ENCODE assay signal across 12 mouse cellular contexts in the genomic region with DNA sequence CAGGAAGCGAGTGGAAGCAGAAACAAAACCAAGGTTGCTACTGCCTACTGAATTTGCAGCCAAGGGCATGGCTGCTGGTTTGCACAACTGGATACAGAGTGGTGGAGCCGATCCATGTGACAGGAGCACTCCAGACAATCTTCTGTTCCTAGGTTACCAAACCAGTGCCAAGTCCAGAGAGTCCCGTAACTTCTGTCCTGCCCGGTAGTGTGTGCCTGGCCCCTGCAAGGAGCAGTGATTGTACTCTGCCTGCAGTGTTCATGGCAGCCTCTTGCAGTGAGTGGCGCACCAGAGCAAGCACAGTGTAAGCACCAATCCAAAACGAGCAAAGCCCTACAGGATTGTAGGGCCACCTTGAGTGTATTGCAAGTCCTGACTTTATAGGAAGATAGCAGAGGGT. TPM values are rescaled to one million over a fixed set of nuclear protein-coding genes. Genes with fewer than 3 reads are reported as not detected.
DNase-seq lines count a peak whose midpoint lies in the region; ATAC-seq and TF ChIP-seq lines count a peak whose summit lies in the region.
"Had no signal": no experiment of that assay in that cellular context is flagged by ENCODE, and none has a peak within 500 bp of the region (broad histone marks: within the 10 kb centered on the region; RNA-seq: fewer than 3 reads in every experiment).

No protein-coding gene starts in this region.

- DNase-seq in heart, postnatal 25 days (ENCODE audit: low spot score) = no peak
- peak; percentile 26 for DNase-seq in WW6 (ENCODE audit: low read depth, low spot score)
- peak; percentile 31 for DNase-seq in heart, postnatal 0 days (ENCODE audit: low spot score)
- DNase-seq in frontal cortex, adult 2 months (ENCODE audit: extremely low spot score in 1 of 2, low spot score in 1 of 2) = no peak
- DNase-seq in left cerebral cortex, postnatal 14 days (ENCODE audit: low spot score in 2 of 2) = no peak
- DNase-seq: gastrocnemius, postnatal 25 days; kidney, adult 18-20 months had no signal

- no peak overlapping the region for H3K9ac ChIP-seq in heart, embryonic 12.5 days
- no peak overlapping the region for H3K9ac ChIP-seq in heart, postnatal 0 days (replicated peaks; ENCODE audit: low read depth, low read length)
- H3K9ac ChIP-seq: embryonic facial prominence, embryonic 15.5 days; midbrain, embryonic 12.5 days had no signal

- no peak overlapping the region for H3K4me2 ChIP-seq in heart, embryonic 12.5 days
- no peak overlapping the region for H3K4me2 ChIP-seq in heart, postnatal 0 days (ENCODE audit: low read depth, low read length)
- H3K4me2 ChIP-seq: embryonic facial prominence, embryonic 15.5 days; midbrain, embryonic 12.5 days had no signal

- H3K9me3 ChIP-seq in heart, embryonic 12.5 days (replicated peaks) = no peaks in the 10 kb centered on the region
- H3K9me3 ChIP-seq in heart, postnatal 0 days (replicated peaks; ENCODE audit: control insufficient read depth, low read length) = no peaks in the 10 kb centered on the region
- H3K9me3 ChIP-seq in megakaryocyte, embryonic 14.5 days = no peaks in the 10 kb centered on the region
- H3K9me3 ChIP-seq: embryonic facial prominence, embryonic 15.5 days had no signal

- no peak overlapping the region for H3K27ac ChIP-seq in heart, embryonic 12.5 days (ENCODE audit: poor library complexity, severe bottlenecking)
- H3K27ac ChIP-seq in heart, postnatal 0 days (ENCODE audit: low read depth) = 0 out of 2 replicates have a peak overlapping the region, but pooled peaks have one; percentile 6
- H3K27ac ChIP-seq: embryonic facial prominence, embryonic 15.5 days; midbrain, embryonic 12.5 days had no signal

- no peaks in the 10 kb centered on the region for H3K27me3 ChIP-seq in heart, embryonic 12.5 days (replicated peaks)
- no peaks in the 10 kb centered on the region for H3K27me3 ChIP-seq in heart, postnatal 0 days (ENCODE audit: control insufficient read depth, insufficient read depth, low read length)
- no peaks in the 10 kb centered on the region for H3K27me3 ChIP-seq in megakaryocyte, embryonic 14.5 days (replicated peaks)
- H3K27me3 ChIP-seq: embryonic facial prominence, embryonic 15.5 days; midbrain, embryonic 12.5 days had no signal

- H3K4me1 ChIP-seq in heart, embryonic 12.5 days (replicated peaks) = peaks cover 18% of the 10 kb centered on the region
- 0 out of 2 replicates have a peak, but pooled peaks cover 5% of the 10 kb centered on the region for H3K4me1 ChIP-seq in heart, postnatal 0 days (ENCODE audit: control insufficient read depth, insufficient read depth)
- peaks cover 63% of the 10 kb centered on the region for H3K4me1 ChIP-seq in megakaryocyte, embryonic 14.5 days
- H3K4me1 ChIP-seq: embryonic facial prominence, embryonic 15.5 days had no signal

- peak; percentile 32 for TF ChIP-seq CTCF in heart, postnatal 0 days (IDR thresholded peaks at IDR 0.05; ENCODE audit: low read depth)

- peak; percentile 18; the same call in 1 of the 2 replicates for ATAC-seq in heart, embryonic 12.5 days (ENCODE audit: insufficient number of reproducible peaks, low FRiP score)
- ATAC-seq in heart, postnatal 0 days (ENCODE audit: insufficient read depth, low read depth) = peak; percentile 89
- no peak for ATAC-seq in cerebellum, adult (ENCODE audit: insufficient number of reproducible peaks, low FRiP score, low TSS enrichment)

- H3K4me3 ChIP-seq in heart, embryonic 12.5 days = no peak overlapping the region
- no peak overlapping the region for H3K4me3 ChIP-seq in heart, postnatal 0 days (ENCODE audit: low read depth, low read length)
- peak overlapping the region; percentile 6 for H3K4me3 ChIP-seq in megakaryocyte, embryonic 14.5 days (replicated peaks)
- H3K4me3 ChIP-seq: embryonic facial prominence, embryonic 15.5 days; midbrain, embryonic 12.5 days had no signal

- no peak for TF ChIP-seq EP300 in heart, postnatal 0 days (IDR thresholded peaks at IDR 0.05; ENCODE audit: low read depth)

- intact Hi-C loops in heart, postnatal 25 days (cut with DNase I) = no loop called here
- intact Hi-C loops in left cerebral cortex, postnatal 14 days (cut with DNase I) = no loop called here

- 70% methylated on average over 6 of the region's 6 CpGs for WGBS in heart, embryonic 12.5 days
- WGBS in heart, postnatal 0 days = 50% methylated on average over 6 of the region's 6 CpGs

- peaks cover 9% of the 10 kb centered on the region for H3K36me3 ChIP-seq in heart, embryonic 12.5 days
- no peaks in the 10 kb centered on the region for H3K36me3 ChIP-seq in heart, postnatal 0 days (replicated peaks; ENCODE audit: control insufficient read depth, insufficient read depth, low read length)
- H3K36me3 ChIP-seq in megakaryocyte, embryonic 14.5 days (replicated peaks; ENCODE audit: low read length) = peaks cover 30% of the 10 kb centered on the region
- H3K36me3 ChIP-seq: embryonic facial prominence, embryonic 15.5 days had no signal

RNA-seq across cellular contexts. Expression of gene Vrk1, which starts 15.4 kb away (rescaled TPM):
- 46.8 and 47.0 TPM in 2 replicates for polyA plus RNA-seq in heart, embryonic 12.5 days (2016; fragmentation: Nextera tagmentation; extraction: Ambion mirVana)
- total RNA-seq in heart, postnatal 25 days (2021) = 1 to 10 TPM; 7.5 to 8.6 TPM
- 8.0 and 19.9 TPM in 2 replicates for total RNA-seq in heart, postnatal 0 days (2014; rRNA removed; ENCODE audit: low replicate concordance)
- polyA plus RNA-seq in heart, postnatal 0 days (2015; fragmentation: Nextera tagmentation; extraction: Ambion mirVana) = 23.6 and 26.0 TPM in 2 replicates
- polyA plus RNA-seq in megakaryocyte, embryonic 14.5 days (2012; ENCODE audit: insufficient read depth, low replicate concordance) = 1.4 and 16.6 TPM in 2 replicates
- polyA plus RNA-seq in frontal cortex, adult 2 months (2012; rRNA removed) = 16.4 and 17.7 TPM in 2 replicates
- 10 to 100 TPM; 12.4 to 14.9 TPM for total RNA-seq in left cerebral cortex, postnatal 14 days (2021)

Comparison
In these comparisons a context has a peak if more than half of its experiments do, and no peak if none do; other contexts are left out.
1. DNase-seq: peak in WW6 (single experiment) and heart, postnatal 0 days (single experiment); none in heart, postnatal 25 days (single experiment), frontal cortex, adult 2 months (0 of 2) and left cerebral cortex, postnatal 14 days (0 of 2).